Mouse (Mus musculus) heart, postnatal 0 days (tissue): Measurements from ENCODE around the gene Cnnm4.

Experiments
- CTCF ChIP-seq: IDR thresholded peaks from 2 replicates; pipeline ENCODE4 v1.5.1; 2016; ENCODE audit warnings: antibody characterized with exemption, control low read depth, low read depth
- EP300 ChIP-seq: IDR thresholded peaks from 2 replicates; pipeline ENCODE4 v1.6.1; 2016; ENCODE audit warnings: antibody characterized with exemption, low read depth

GRCm38 (mm10) chr1:36492416-36493139 lies 21.2 kb downstream of the Cnnm4 start:
- TF ChIP-seq CTCF = peak; percentile 72
- no peak for TF ChIP-seq EP300
